Mouse (Mus musculus): ENCODE data around the gene Kir3dl2.

Gene Kir3dl2

DNA sequence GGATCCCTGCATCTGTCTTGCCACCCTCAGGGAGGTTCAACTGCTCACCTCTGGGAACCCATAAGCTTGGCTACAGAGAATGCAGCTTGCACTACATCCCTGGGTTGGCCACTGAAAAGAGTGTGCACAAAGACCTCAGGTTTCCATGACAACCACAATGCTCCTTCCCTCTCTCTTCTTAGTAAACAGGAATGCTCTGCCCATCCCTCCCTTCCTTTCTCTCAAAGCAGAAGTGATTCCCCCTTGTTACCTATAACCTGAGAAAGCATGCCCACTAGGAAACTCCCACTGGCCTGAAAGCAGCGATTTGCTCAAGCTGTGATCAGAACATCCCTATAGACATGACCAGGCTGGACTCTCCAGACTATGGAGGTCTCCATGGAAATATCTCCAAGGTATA lies at the start of gene Kir3dl2:
Kir3dl2 (minus strand) TSS at position 101 of the 400 bp plus-strand sequence.
- WGBS, result 62% methylated on average over 1 of the region's 1 CpGs

DNA sequence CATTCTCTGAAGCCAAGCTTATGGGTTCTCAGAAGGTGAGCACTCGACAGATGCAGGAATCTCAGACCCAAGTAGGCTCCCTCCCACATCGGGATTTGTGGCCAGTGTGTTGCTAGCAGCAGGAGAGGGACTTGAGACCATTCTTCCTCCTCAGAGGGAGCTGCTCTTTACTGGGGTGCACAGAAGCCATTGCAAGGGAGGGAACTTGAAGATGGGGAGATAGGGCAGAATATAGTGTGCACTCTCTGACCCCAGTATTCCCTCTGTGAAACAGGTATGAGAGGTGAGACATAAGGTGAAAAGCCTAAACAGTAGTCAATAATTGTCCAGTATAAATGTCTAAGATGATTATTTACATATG lies 47.0 kb upstream of the Kir3dl2 start:
- 7% methylated on average over 2 of the region's 2 CpGs for WGBS

DNA sequence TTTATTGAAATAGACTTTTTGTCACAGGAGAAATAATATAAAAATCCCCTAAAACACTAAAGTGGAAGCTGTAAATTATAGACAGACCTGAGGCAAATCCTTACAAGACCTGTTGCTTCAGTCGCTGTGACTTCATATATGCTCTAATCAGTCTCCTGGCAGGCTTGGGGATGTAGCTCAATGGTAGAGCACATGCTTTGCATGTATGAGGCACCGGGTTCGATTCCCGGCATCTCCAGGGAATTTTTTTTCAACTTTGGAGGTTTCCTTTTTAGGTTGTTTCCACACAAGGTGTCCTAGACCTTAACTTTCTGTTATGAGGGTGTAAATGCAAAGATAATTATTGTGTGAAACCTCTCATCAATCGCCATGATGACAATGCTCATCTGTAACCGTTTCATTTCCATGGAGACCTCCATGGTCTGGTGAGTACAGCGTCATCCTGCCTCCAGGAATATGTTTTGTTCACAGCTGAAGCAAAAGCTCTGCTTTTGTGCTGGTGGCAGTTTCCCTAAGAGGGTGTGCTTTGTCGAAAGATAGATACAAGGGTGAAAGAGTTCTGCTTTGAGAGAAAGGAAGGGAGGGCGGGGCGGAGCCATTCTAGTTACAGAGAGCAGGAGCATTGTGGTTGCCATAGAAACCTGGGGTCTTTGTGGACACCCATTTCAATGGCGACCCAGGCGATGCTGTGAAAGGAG lies 46.5 kb upstream of the Kir3dl2 start, which contains the start of gene Tceal3:
Tceal3 (plus strand) TSS at position 644 of the 698 bp plus-strand sequence.
- 21% methylated on average over 12 of the region's 12 CpGs for WGBS

DNA sequence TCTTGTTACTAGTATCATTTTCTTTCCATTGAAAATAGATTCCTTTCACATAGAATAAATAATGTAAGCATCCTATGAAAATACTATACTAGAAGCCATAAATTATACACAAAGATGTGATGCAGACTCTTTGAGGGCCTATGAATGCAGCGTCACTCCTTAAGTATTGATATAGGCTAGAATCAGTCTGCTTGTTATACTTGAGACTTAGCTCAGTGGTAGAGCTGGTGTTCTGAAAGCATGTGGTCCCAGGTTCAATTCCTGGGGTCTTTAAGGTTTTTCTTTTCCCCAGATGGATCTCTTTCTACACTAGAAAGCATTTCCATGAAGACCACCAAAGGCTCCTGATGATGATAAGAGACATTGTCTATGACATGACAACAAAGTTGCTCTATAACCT lies 40.8 kb upstream of the Kir3dl2 start:
- 94% methylated on average over 1 of the region's 1 CpGs for whole genome bisulfite sequencing

DNA sequence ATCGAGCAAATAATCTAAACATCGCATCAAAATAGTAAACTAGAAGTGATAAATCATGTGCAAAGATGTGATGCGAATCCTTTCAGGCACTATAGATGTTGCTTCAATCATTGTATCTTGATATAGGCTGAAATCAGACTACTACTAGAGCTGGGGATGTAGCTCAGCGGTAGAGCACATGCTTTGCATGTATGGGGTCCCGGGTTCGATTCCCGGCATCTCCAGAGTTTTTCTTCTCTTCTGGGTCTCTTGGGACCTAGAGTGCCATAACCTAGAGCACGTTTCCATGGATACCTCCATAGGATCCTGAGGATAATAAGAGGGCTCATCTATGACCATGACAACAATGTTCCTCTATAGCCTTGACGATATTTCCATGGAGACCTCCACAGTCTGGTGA lies 25.2 kb upstream of the Kir3dl2 start:
- WGBS, result 89% methylated on average over 9 of the region's 9 CpGs

DNA sequence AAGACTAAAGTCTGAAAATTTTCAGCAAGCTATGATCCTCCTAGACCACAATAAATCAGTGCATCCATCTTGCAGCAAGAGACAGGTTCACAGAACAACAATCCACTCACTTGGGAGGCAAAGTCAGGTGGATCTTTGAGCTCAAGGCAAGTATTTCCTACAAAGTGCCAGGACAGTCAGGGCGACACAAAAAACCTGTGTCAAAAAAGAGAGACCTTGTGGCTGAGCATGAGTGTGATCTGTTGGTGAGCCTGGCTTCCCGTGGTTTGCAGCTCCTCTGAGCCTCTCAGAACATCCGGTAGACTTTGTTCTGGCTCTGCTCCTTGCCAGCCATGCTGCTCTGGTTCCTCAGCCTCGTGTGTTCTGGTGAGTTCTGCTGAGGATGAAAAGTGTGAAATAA lies 26.2 kb downstream of the Kir3dl2 start, which contains the start of gene Kir3dl1:
Kir3dl1 (plus strand) TSS at position 301 of the 400 bp plus-strand sequence.
- WGBS, result 72% methylated on average over 4 of the region's 4 CpGs
